Mouse (Mus musculus) bone marrow macrophage, adult 2 months (primary cell): ENCODE measurements around the gene Gm4884. TPM values are rescaled to one million over a fixed set of nuclear protein-coding genes. Genes with fewer than 3 reads are reported as not detected.
"Not testable (repeated sequence)": the region's sequence is repeated elsewhere in the genome, so short reads cannot be mapped to it uniquely, and the experiment has no call there.

ENCODE experiments used
- H3K27ac ChIP-seq: 2 replicates; pipeline ENCODE4 v1.5.1; 2012; ENCODE audit warnings: low read depth, low read length; ENCODE audit not compliant: insufficient read depth
- H3K4me1 ChIP-seq: 2 replicates; pipeline ENCODE4 v1.6.1; 2012; ENCODE audit warnings: low read length; ENCODE audit not compliant: control insufficient read depth, insufficient read depth
- H3K4me3 ChIP-seq: 2 replicates; pipeline ENCODE4 v1.5.1; 2012; ENCODE audit warnings: mild to moderate bottlenecking, low read length, moderate library complexity; ENCODE audit not compliant: insufficient read depth
- CTCF ChIP-seq: IDR thresholded peaks from 2 replicates; pipeline ENCODE4 v1.5.1; 2012; ENCODE audit warnings: low read depth, mild to moderate bottlenecking, low read length, moderate library complexity
- POLR2A ChIP-seq: IDR thresholded peaks from 2 replicates; pipeline ENCODE4 v1.6.1; 2012; ENCODE audit warnings: mild to moderate bottlenecking, low read depth, low read length, borderline replicate concordance
- polyA plus RNA-seq: library from polyadenylated mRNA; stranded (reverse); fragments of >200 nt; gene quantifications from 2 replicates; pipeline ENCODE4 v1.2.4, GENCODE M21; 2012; ENCODE audit not compliant: missing spikeins, insufficient read depth, insufficient read length

The Gm4884 gene
- polyA plus RNA-seq = not detected in 2 replicates

DNA sequence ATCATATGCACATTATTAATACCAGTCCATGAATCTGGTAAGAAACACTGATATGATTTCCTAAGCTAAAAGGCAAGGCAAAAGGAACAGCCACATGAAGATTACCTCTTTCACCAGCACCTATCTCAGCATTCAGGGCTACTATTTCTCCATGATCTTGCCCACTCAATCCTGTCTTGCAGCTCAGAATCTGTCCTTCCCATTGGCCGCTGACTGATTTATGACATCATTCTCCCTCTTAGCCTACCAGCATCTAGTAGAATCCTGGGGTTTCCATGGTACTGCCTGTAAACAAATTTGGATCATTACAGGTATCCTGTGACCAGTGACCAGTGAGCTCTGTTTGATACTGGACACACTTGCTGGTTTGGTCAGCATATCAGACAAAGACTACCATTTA, at the start of gene Gm4884:
Gene Gm4884, plus strand, starts transcription at position 301 of the 400 bp plus-strand sequence.
- H3K4me3 ChIP-seq, H3K4me1 ChIP-seq, H3K27ac ChIP-seq: not testable (repeated sequence)

DNA sequence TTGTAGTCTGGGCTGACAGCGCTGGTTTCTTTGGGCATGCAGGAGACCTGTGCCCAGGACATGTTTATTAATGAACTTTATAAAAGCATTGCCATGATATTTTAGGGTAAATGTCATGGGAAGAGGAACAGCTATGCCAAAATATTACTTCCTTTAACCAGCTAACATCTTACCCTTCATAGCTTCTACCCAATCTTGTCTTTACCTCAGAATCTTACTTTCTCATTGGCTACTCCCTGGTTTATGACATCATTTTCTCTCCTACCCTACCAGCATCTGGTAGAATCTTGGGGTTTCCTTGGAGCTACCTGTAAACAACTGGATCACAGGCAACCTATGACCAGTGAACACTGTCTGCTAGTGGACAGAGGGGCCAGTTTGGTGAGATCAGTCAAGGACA, 45.3 kb upstream of the Gm4884 start, which contains the start of gene 4930433I11Rik:
Gene 4930433I11Rik, plus strand, starts transcription at position 301 of the 400 bp plus-strand sequence.
- Histone ChIP-seq H3K27ac (no peak within 1 kb of the TSS), H3K4me1 (no peaks in the 10 kb centered on the region), H3K4me3 (no peak within 1 kb of the TSS)
- TF ChIP-seq CTCF = no peak
- no peak for TF ChIP-seq POLR2A

DNA sequence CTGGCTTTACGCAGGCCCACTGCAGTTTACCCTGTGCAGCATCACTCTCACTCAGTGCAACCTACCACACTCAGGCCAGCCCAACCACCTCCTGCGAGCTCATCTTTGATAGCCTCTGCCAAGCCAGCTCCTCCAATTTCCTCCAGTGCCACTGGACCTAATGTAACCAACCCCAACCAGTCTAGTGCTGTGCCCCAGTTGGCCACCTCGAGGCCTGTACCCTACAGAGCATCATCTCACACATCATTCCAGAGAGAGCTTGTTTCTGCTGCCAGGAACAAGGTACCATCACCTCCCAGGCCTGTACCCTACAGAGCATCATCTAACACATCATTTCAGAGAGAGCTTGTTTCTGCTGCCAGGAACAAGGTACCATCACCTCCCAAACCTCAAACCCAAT, 11.5 kb downstream of the Gm4884 start:
- H3K4me3 ChIP-seq, H3K27ac ChIP-seq, H3K4me1 ChIP-seq: not testable (repeated sequence)

Other genes with a start within 250 kb of the Gm4884 start
- gene Vstm2b, start 134.4 kb upstream of the Gm4884 start, polyA plus RNA-seq = not detected in 2 replicates
- gene 4930433I11Rik, start 45.2 kb upstream of the Gm4884 start, polyA plus RNA-seq = not detected in 2 replicates
- gene Gm5592, start 121.1 kb downstream of the Gm4884 start, polyA plus RNA-seq = not detected in 2 replicates